Mouse (Mus musculus): ENCODE data around the gene Otp. TPM values are rescaled to one million over a fixed set of nuclear protein-coding genes. Genes with fewer than 3 reads are reported as not detected.

The Otp gene
- total RNA-seq, 2 experiments from 2014 or later, result not detected

GRCm38 (mm10) chr13:94873111-94874038 is 2.0 kb upstream of the Otp start:
- DNase-seq, result no peak
- intact Hi-C loops (cut with DNase I), result no loop called here

GRCm38 (mm10) chr13:94874039-94874425 is 1.4 kb upstream of the Otp start:
- no peak for DNase-seq
- intact Hi-C loops (cut with DNase I), result no loop called here

GRCm38 (mm10) chr13:94874656-94875395 is 576 bp upstream of the Otp start:
- no peak for DNase-seq
- intact Hi-C loops (cut with DNase I), result no loop called here

- intact Hi-C loops (cut with DNase I), result no loop called here
- no peak for DNase-seq
These were observed 1.1 kb downstream of the Otp start for GRCm38 (mm10) chr13:94876286-94877210.

- intact Hi-C loops (cut with DNase I), result no loop called here
- DNase-seq, result no peak
These were observed 1.8 kb downstream of the Otp start for GRCm38 (mm10) chr13:94877211-94877590.

GRCm38 (mm10) chr13:94877991-94878745 is 2.8 kb downstream of the Otp start:
- no peak for DNase-seq
- intact Hi-C loops (cut with DNase I), result no loop called here

- intact Hi-C loops (cut with DNase I), result no loop called here
- no peak for DNase-seq
These were observed 5.8 kb downstream of the Otp start for GRCm38 (mm10) chr13:94881201-94881600.

GRCm38 (mm10) chr13:94882221-94882620 is 6.8 kb downstream of the Otp start:
- intact Hi-C loops (cut with DNase I), result no loop called here
- no peak for DNase-seq

GRCm38 (mm10) chr13:94882711-94883145 is 7.3 kb downstream of the Otp start:
- intact Hi-C loops (cut with DNase I), result no loop called here
- no peak for DNase-seq

GRCm38 (mm10) chr13:94883163-94883965 is 8.0 kb downstream of the Otp start:
- intact Hi-C loops (cut with DNase I), result no loop called here
- DNase-seq, result no peak

GRCm38 (mm10) chr13:94883966-94884960 is 8.9 kb downstream of the Otp start:
- intact Hi-C loops (cut with DNase I), result no loop called here
- DNase-seq, result no peak

- DNase-seq, result peak in 1 of 2 experiments; percentile 25
These were observed 10.2 kb downstream of the Otp start for GRCm38 (mm10) chr13:94885291-94886235.

GRCm38 (mm10) chr13:94907841-94908240 is 32.4 kb downstream of the Otp start:
- intact Hi-C loops (cut with DNase I), result no loop called here
- no peak for DNase-seq

More at GRCm38 (mm10) chr13:94885291-94886235, 10.2 kb downstream of the Otp start:
- intact Hi-C loops (cut with DNase I), result no loop called here

- intact Hi-C loops (cut with DNase I), result no loop called here
- DNase-seq, result no peak
These were observed 37.6 kb downstream of the Otp start for GRCm38 (mm10) chr13:94912961-94913360.

- no peak for DNase-seq
- intact Hi-C loops (cut with DNase I), result no loop called here
These were observed 40.3 kb downstream of the Otp start for GRCm38 (mm10) chr13:94915654-94916053.

- intact Hi-C loops (cut with DNase I), result no loop called here
- no peak for DNase-seq
These were observed 52.7 kb downstream of the Otp start for GRCm38 (mm10) chr13:94928086-94928485.
